Mouse (Mus musculus): ENCODE measurements around the gene Rps6ka5. TPM values are rescaled to one million over a fixed set of nuclear protein-coding genes. Genes with fewer than 3 reads are reported as not detected.

The Rps6ka5 gene
- polyA plus RNA-seq, 1 experiment from 2014 or later, result 5.5 TPM

DNA sequence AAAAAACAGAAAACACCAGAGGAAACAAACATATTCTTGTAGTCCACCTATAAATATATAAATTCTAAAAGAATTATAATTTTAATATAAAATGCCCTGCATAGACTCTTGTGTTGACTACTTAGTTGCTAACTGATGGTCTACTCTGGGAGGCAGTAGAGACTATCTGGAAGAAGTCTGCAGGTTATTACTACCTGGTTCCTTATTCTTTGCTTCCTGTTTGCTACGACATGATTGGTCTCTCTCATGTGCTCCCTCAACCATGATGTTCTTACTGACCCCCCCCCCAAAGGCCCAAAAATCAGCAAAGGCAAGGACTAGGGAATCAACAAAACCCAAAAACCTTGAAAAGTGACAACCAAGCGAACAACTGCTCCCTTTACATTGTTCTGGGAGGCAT lies 66.7 kb downstream of the Rps6ka5 start:
- 85% methylated on average over 2 of the region's 2 CpGs for WGBS
- H3K4me1 ChIP-seq (ENCODE audit: control insufficient read depth, insufficient read depth, low read length), result no peaks in the 10 kb centered on the region
- ATAC-seq (ENCODE audit: low FRiP score, low TSS enrichment), result no peak

DNA sequence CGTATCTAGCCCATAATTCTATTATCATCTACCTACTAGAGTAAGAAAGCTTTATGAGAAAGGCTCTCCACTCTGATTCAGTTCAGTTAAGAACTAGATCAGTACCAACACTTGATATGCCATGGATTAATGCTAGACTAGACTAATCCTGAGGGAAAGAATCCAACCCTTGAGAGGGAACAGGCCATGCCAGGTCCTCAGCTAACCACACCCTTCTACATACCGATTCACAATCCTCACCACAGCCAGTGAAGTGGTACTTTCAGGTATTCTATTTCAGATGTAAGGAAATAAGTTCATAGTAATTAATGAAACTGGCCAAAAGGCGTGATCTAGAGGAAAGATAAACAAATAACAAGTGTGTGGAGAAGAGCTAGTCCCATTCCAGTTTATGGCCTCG lies 70.8 kb downstream of the Rps6ka5 start:
- ATAC-seq (ENCODE audit: low FRiP score, low TSS enrichment), result no peak
- H3K9ac ChIP-seq (ENCODE audit: low read depth, low read length), result no peak overlapping the region

More for the DNA sequence above, 66.7 kb downstream of the Rps6ka5 start:
- H3K9ac ChIP-seq (ENCODE audit: low read depth, low read length), result no peak overlapping the region
- H3K27ac ChIP-seq (ENCODE audit: low read depth, low read length), result no peak overlapping the region
- no peak overlapping the region for H3K4me3 ChIP-seq (ENCODE audit: low read length)
- no peaks in the 10 kb centered on the region for H3K9me3 ChIP-seq (ENCODE audit: control insufficient read depth, low read length)
- no peaks in the 10 kb centered on the region for H3K36me3 ChIP-seq (ENCODE audit: control insufficient read depth, insufficient read depth, low read length)
- H3K27me3 ChIP-seq (ENCODE audit: control insufficient read depth, insufficient read depth, low read length), result no peaks in the 10 kb centered on the region
- no peak overlapping the region for H3K4me2 ChIP-seq (replicated peaks; ENCODE audit: low read depth, low read length)

GRCm38 (mm10) chr12:100641936-100642335 lies 84.8 kb downstream of the Rps6ka5 start:
- 87% methylated on average over 1 of the region's 1 CpGs for WGBS
- no peak for ATAC-seq (ENCODE audit: low FRiP score, low TSS enrichment)

More for the DNA sequence above, 70.8 kb downstream of the Rps6ka5 start:
- Histone ChIP-seq H3K4me1 (ENCODE audit: control insufficient read depth, insufficient read depth, low read length) (no peaks in the 10 kb centered on the region), H3K9me3 (ENCODE audit: control insufficient read depth, low read length) (no peaks in the 10 kb centered on the region), H3K27ac (ENCODE audit: low read depth, low read length) (no peak overlapping the region), H3K4me3 (ENCODE audit: low read length) (no peak overlapping the region), H3K27me3 (ENCODE audit: control insufficient read depth, insufficient read depth, low read length) (no peaks in the 10 kb centered on the region), H3K4me2 (replicated peaks; ENCODE audit: low read depth, low read length) (no peak overlapping the region), H3K36me3 (ENCODE audit: control insufficient read depth, insufficient read depth, low read length) (no peaks in the 10 kb centered on the region)
- WGBS, result 78% methylated on average over 4 of the region's 4 CpGs

GRCm38 (mm10) chr12:100640726-100641125 lies 86.1 kb downstream of the Rps6ka5 start:
- ATAC-seq (ENCODE audit: low FRiP score, low TSS enrichment), result no peak
- no peaks in the 10 kb centered on the region for H3K36me3 ChIP-seq (ENCODE audit: control insufficient read depth, insufficient read depth, low read length)
- no peaks in the 10 kb centered on the region for H3K9me3 ChIP-seq (ENCODE audit: control insufficient read depth, low read length)
- no peak overlapping the region for H3K27ac ChIP-seq (ENCODE audit: low read depth, low read length)
- 73% methylated on average over 3 of the region's 3 CpGs for WGBS
- no peak overlapping the region for H3K4me2 ChIP-seq (replicated peaks; ENCODE audit: low read depth, low read length)
- no peaks in the 10 kb centered on the region for H3K4me1 ChIP-seq (ENCODE audit: control insufficient read depth, insufficient read depth, low read length)
- H3K9ac ChIP-seq (ENCODE audit: low read depth, low read length), result no peak overlapping the region
- H3K4me3 ChIP-seq (ENCODE audit: low read length), result no peak overlapping the region
- H3K27me3 ChIP-seq (ENCODE audit: control insufficient read depth, insufficient read depth, low read length), result no peaks in the 10 kb centered on the region

More at GRCm38 (mm10) chr12:100641936-100642335, 84.8 kb downstream of the Rps6ka5 start:
- Histone ChIP-seq H3K4me3 (ENCODE audit: low read length) (no peak overlapping the region), H3K36me3 (ENCODE audit: control insufficient read depth, insufficient read depth, low read length) (no peaks in the 10 kb centered on the region), H3K9me3 (ENCODE audit: control insufficient read depth, low read length) (no peaks in the 10 kb centered on the region), H3K27me3 (ENCODE audit: control insufficient read depth, insufficient read depth, low read length) (no peaks in the 10 kb centered on the region), H3K4me1 (ENCODE audit: control insufficient read depth, insufficient read depth, low read length) (no peaks in the 10 kb centered on the region), H3K27ac (ENCODE audit: low read depth, low read length) (no peak overlapping the region), H3K9ac (ENCODE audit: low read depth, low read length) (no peak overlapping the region), H3K4me2 (replicated peaks; ENCODE audit: low read depth, low read length) (no peak overlapping the region)

DNA sequence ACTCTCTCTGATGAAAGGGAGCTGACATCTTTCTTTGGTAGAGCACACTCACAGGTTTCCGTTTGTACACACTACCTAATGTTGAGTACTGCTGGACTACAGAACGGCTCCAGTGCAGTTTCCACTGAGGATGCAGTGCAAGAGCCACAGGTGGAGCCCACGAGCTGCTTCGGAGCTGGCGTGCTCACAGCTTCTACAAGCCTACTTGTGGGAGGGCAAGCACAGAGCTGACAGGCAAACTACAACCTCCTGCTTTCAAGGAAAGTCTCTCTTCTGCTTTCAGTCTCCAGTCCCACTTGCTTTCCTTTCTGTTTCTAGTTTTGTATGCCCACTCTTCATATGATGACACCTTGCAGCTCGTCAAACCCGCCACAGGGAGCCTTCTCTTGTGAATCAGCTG lies 87.1 kb downstream of the Rps6ka5 start:
- Histone ChIP-seq H3K27me3 (ENCODE audit: control insufficient read depth, insufficient read depth, low read length) (no peaks in the 10 kb centered on the region), H3K9ac (ENCODE audit: low read depth, low read length) (no peak overlapping the region), H3K4me1 (ENCODE audit: control insufficient read depth, insufficient read depth, low read length) (no peaks in the 10 kb centered on the region), H3K9me3 (ENCODE audit: control insufficient read depth, low read length) (no peaks in the 10 kb centered on the region), H3K4me3 (ENCODE audit: low read length) (no peak overlapping the region), H3K27ac (ENCODE audit: low read depth, low read length) (no peak overlapping the region), H3K36me3 (ENCODE audit: control insufficient read depth, insufficient read depth, low read length) (no peaks in the 10 kb centered on the region), H3K4me2 (replicated peaks; ENCODE audit: low read depth, low read length) (no peak overlapping the region)
- ATAC-seq (ENCODE audit: low FRiP score, low TSS enrichment), result no peak
- WGBS, result 56% methylated on average over 7 of the region's 7 CpGs

GRCm38 (mm10) chr12:100637886-100638285 lies 88.9 kb downstream of the Rps6ka5 start:
- no peak for ATAC-seq (ENCODE audit: low FRiP score, low TSS enrichment)
- no peak overlapping the region for H3K9ac ChIP-seq (ENCODE audit: low read depth, low read length)
- 94% methylated on average over 8 of the region's 8 CpGs for WGBS

GRCm38 (mm10) chr12:100636733-100637132 lies 90.0 kb downstream of the Rps6ka5 start:
- Histone ChIP-seq H3K27me3 (ENCODE audit: control insufficient read depth, insufficient read depth, low read length) (no peaks in the 10 kb centered on the region), H3K4me1 (ENCODE audit: control insufficient read depth, insufficient read depth, low read length) (no peaks in the 10 kb centered on the region), H3K9me3 (ENCODE audit: control insufficient read depth, low read length) (no peaks in the 10 kb centered on the region), H3K9ac (ENCODE audit: low read depth, low read length) (no peak overlapping the region), H3K36me3 (ENCODE audit: control insufficient read depth, insufficient read depth, low read length) (no peaks in the 10 kb centered on the region), H3K27ac (ENCODE audit: low read depth, low read length) (no peak overlapping the region), H3K4me3 (ENCODE audit: low read length) (no peak overlapping the region), H3K4me2 (replicated peaks; ENCODE audit: low read depth, low read length) (no peak overlapping the region)
- WGBS, result 64% methylated on average over 3 of the region's 3 CpGs
- ATAC-seq (ENCODE audit: low FRiP score, low TSS enrichment), result no peak

More at GRCm38 (mm10) chr12:100637886-100638285, 88.9 kb downstream of the Rps6ka5 start:
- Histone ChIP-seq H3K9me3 (ENCODE audit: control insufficient read depth, low read length) (no peaks in the 10 kb centered on the region), H3K4me1 (ENCODE audit: control insufficient read depth, insufficient read depth, low read length) (no peaks in the 10 kb centered on the region), H3K27ac (ENCODE audit: low read depth, low read length) (no peak overlapping the region), H3K4me3 (ENCODE audit: low read length) (no peak overlapping the region), H3K36me3 (ENCODE audit: control insufficient read depth, insufficient read depth, low read length) (no peaks in the 10 kb centered on the region), H3K27me3 (ENCODE audit: control insufficient read depth, insufficient read depth, low read length) (no peaks in the 10 kb centered on the region), H3K4me2 (replicated peaks; ENCODE audit: low read depth, low read length) (no peak overlapping the region)

GRCm38 (mm10) chr12:100636299-100636633 lies 90.5 kb downstream of the Rps6ka5 start:
- Histone ChIP-seq H3K27me3 (ENCODE audit: control insufficient read depth, insufficient read depth, low read length) (no peaks in the 10 kb centered on the region), H3K9me3 (ENCODE audit: control insufficient read depth, low read length) (no peaks in the 10 kb centered on the region), H3K4me1 (ENCODE audit: control insufficient read depth, insufficient read depth, low read length) (no peaks in the 10 kb centered on the region), H3K4me2 (replicated peaks; ENCODE audit: low read depth, low read length) (no peak overlapping the region), H3K27ac (ENCODE audit: low read depth, low read length) (no peak overlapping the region), H3K9ac (ENCODE audit: low read depth, low read length) (no peak overlapping the region), H3K36me3 (ENCODE audit: control insufficient read depth, insufficient read depth, low read length) (no peaks in the 10 kb centered on the region), H3K4me3 (ENCODE audit: low read length) (no peak overlapping the region)
- 91% methylated on average over 2 of the region's 2 CpGs for WGBS
- no peak for ATAC-seq (ENCODE audit: low FRiP score, low TSS enrichment)

- no peak overlapping the region for H3K4me2 ChIP-seq (replicated peaks; ENCODE audit: low read depth, low read length)
- H3K9ac ChIP-seq (ENCODE audit: low read depth, low read length), result no peak overlapping the region
- H3K4me3 ChIP-seq (ENCODE audit: low read length), result no peak overlapping the region
- no peak overlapping the region for H3K27ac ChIP-seq (ENCODE audit: low read depth, low read length)
- no peaks in the 10 kb centered on the region for H3K4me1 ChIP-seq (ENCODE audit: control insufficient read depth, insufficient read depth, low read length)
- 87% methylated on average over 6 of the region's 6 CpGs for WGBS
- H3K36me3 ChIP-seq (ENCODE audit: control insufficient read depth, insufficient read depth, low read length), result no peaks in the 10 kb centered on the region
- ATAC-seq (ENCODE audit: low FRiP score, low TSS enrichment), result no peak
- H3K27me3 ChIP-seq (ENCODE audit: control insufficient read depth, insufficient read depth, low read length), result no peaks in the 10 kb centered on the region
- H3K9me3 ChIP-seq (ENCODE audit: control insufficient read depth, low read length), result no peaks in the 10 kb centered on the region
Observed at GRCm38 (mm10) chr12:100635601-100636298, 91.0 kb downstream of the Rps6ka5 start.
